Mouse (Mus musculus) heart, embryonic 13.5 days (tissue): ENCODE data around the gene Krtap16-1. TPM values are rescaled to one million over a fixed set of nuclear protein-coding genes. Genes with fewer than 3 reads are reported as not detected.

Experiments
- ATAC-seq: fragments of 200-750 bp; cut with Nextera tagmentation; 2 replicates; pipeline ENCODE4 v1.8.0; 2017; ENCODE audit warnings: moderate TSS enrichment; ENCODE audit not compliant: insufficient number of reproducible peaks, low FRiP score, low TSS enrichment; ENCODE audit errors: extremely low read depth
- H3K27ac ChIP-seq: fragments of 300-500 bp; sonication (generic); replicated peaks from 2 replicates; pipeline ENCODE4 v1.5.1; 2015; ENCODE audit warnings: moderate library complexity, mild to moderate bottlenecking, inconsistent platforms
- H3K27me3 ChIP-seq: fragments of 300-500 bp; sonication (generic); replicated peaks from 2 replicates; pipeline ENCODE4 v1.6.1; 2015; ENCODE audit warnings: mild to moderate bottlenecking, inconsistent platforms
- H3K36me3 ChIP-seq: fragments of 300-500 bp; sonication (generic); 2 replicates; pipeline ENCODE4 v1.6.1; 2015; ENCODE audit warnings: mild to moderate bottlenecking, inconsistent platforms
- H3K4me1 ChIP-seq: fragments of 300-500 bp; sonication (generic); 2 replicates; pipeline ENCODE4 v1.6.1; 2015; ENCODE audit warnings: inconsistent platforms
- H3K4me2 ChIP-seq: fragments of 300-500 bp; sonication (generic); 2 replicates; pipeline ENCODE4 v1.6.1; 2015; ENCODE audit warnings: inconsistent platforms, mild to moderate bottlenecking, moderate library complexity
- H3K4me3 ChIP-seq: fragments of 300-500 bp; sonication (generic); 2 replicates; pipeline ENCODE4 v1.5.1; 2015; ENCODE audit warnings: moderate library complexity, mild to moderate bottlenecking, inconsistent platforms
- H3K9ac ChIP-seq: fragments of 300-500 bp; sonication (generic); 2 replicates; pipeline ENCODE4 v1.6.1; 2015; ENCODE audit warnings: inconsistent platforms, mild to moderate bottlenecking, moderate library complexity
- H3K9me3 ChIP-seq: fragments of 300-500 bp; sonication (generic); 2 replicates; pipeline ENCODE4 v1.6.1; 2016; ENCODE audit warnings: inconsistent platforms
- WGBS: fragments of 180-500 bp; shearing (Covaris S2); methylation state at CpG from one replicate; pipeline ENCODE4 v1.1.7; 2015; ENCODE audit warnings: mixed read lengths; 5-methylcytosine and 5-hydroxymethylcytosine counted together
- polyA plus RNA-seq: library from polyadenylated mRNA; unstranded; fragments of >200 nt; fragmentation: Nextera tagmentation; extraction: Ambion mirVana; gene quantifications from 2 replicates; pipeline ENCODE4 v1.2.1, GENCODE M21; 2015

The Krtap16-1 gene
- polyA plus RNA-seq: not detected in 2 replicates

- WGBS: 71% methylated on average over 8 of the region's 8 CpGs
- no peak within 1 kb of the TSS for H3K27ac ChIP-seq
Measured at GRCm38 (mm10) chr11:99986180-99986647, at the start of gene Krtap16-1. Gene Krtap16-1 (minus strand): TSS chr11:99986597.

GRCm38 (mm10) chr11:100029768-100030167 is 43.4 kb upstream of the Krtap16-1 start, which contains the start of gene Krt33b:
Gene Krt33b (minus strand): TSS chr11:100029868.
- H3K4me1 ChIP-seq: no peaks in the 10 kb centered on the region
- WGBS: 77% methylated on average over 6 of the region's 6 CpGs
- ATAC-seq: no peak
- H3K36me3 ChIP-seq: no peaks in the 10 kb centered on the region
- 0 out of 2 replicates have a peak, but pooled peaks cover 5% of the 10 kb centered on the region for H3K27me3 ChIP-seq
- no peak within 1 kb of the TSS for H3K4me3 ChIP-seq
- no peaks in the 10 kb centered on the region for H3K9me3 ChIP-seq
- H3K4me2 ChIP-seq: no peak within 1 kb of the TSS
- H3K27ac ChIP-seq: no peak within 1 kb of the TSS
- H3K9ac ChIP-seq: no peak within 1 kb of the TSS

More at GRCm38 (mm10) chr11:99986180-99986647, at the start of gene Krtap16-1:
- Histone ChIP-seq H3K9ac (no peak within 1 kb of the TSS), H3K4me2 (no peak within 1 kb of the TSS), H3K27me3 (peaks cover 35% of the 10 kb centered on the region), H3K36me3 (no peaks in the 10 kb centered on the region), H3K9me3 (no peaks in the 10 kb centered on the region), H3K4me1 (no peaks in the 10 kb centered on the region), H3K4me3 (no peak within 1 kb of the TSS)
- ATAC-seq: no peak

GRCm38 (mm10) chr11:100021438-100021837 is 35.0 kb upstream of the Krtap16-1 start:
- Histone ChIP-seq H3K27me3 (no peaks in the 10 kb centered on the region), H3K4me1 (no peaks in the 10 kb centered on the region), H3K36me3 (no peaks in the 10 kb centered on the region), H3K9ac (no peak overlapping the region), H3K4me2 (no peak overlapping the region), H3K27ac (no peak overlapping the region), H3K4me3 (no peak overlapping the region), H3K9me3 (no peaks in the 10 kb centered on the region)
- no peak for ATAC-seq
- 54% methylated on average over 5 of the region's 5 CpGs for WGBS

GRCm38 (mm10) chr11:100019466-100019865 is 33.1 kb upstream of the Krtap16-1 start:
- no peak overlapping the region for H3K9ac ChIP-seq
- H3K9me3 ChIP-seq: no peaks in the 10 kb centered on the region
- H3K27me3 ChIP-seq: no peaks in the 10 kb centered on the region
- 73% methylated on average over 1 of the region's 1 CpGs for WGBS
- H3K4me3 ChIP-seq: no peak overlapping the region
- H3K4me1 ChIP-seq: no peaks in the 10 kb centered on the region
- H3K36me3 ChIP-seq: no peaks in the 10 kb centered on the region
- no peak for ATAC-seq
- no peak overlapping the region for H3K4me2 ChIP-seq
- H3K27ac ChIP-seq: no peak overlapping the region

GRCm38 (mm10) chr11:100016112-100016511 is 29.7 kb upstream of the Krtap16-1 start, which contains the start of gene Krt33a:
Gene Krt33a (minus strand): TSS chr11:100016212.
- H3K27me3 ChIP-seq: no peaks in the 10 kb centered on the region
- ATAC-seq: no peak
- H3K4me2 ChIP-seq: no peak within 1 kb of the TSS
- H3K9ac ChIP-seq: no peak within 1 kb of the TSS
- H3K9me3 ChIP-seq: no peaks in the 10 kb centered on the region
- H3K4me3 ChIP-seq: no peak within 1 kb of the TSS
- H3K36me3 ChIP-seq: no peaks in the 10 kb centered on the region
- H3K4me1 ChIP-seq: no peaks in the 10 kb centered on the region
- no peak within 1 kb of the TSS for H3K27ac ChIP-seq
- WGBS: 69% methylated on average over 4 of the region's 4 CpGs

GRCm38 (mm10) chr11:100013691-100014171 is 27.3 kb upstream of the Krtap16-1 start:
- Histone ChIP-seq H3K9me3 (no peaks in the 10 kb centered on the region), H3K4me1 (no peaks in the 10 kb centered on the region), H3K4me3 (no peak overlapping the region), H3K36me3 (no peaks in the 10 kb centered on the region), H3K9ac (no peak overlapping the region), H3K4me2 (no peak overlapping the region), H3K27ac (no peak overlapping the region), H3K27me3 (0 out of 2 replicates have a peak, but pooled peaks cover under 1% of the 10 kb centered on the region)
- 60% methylated on average over 4 of the region's 4 CpGs for WGBS
- ATAC-seq: no peak

GRCm38 (mm10) chr11:100010682-100011081 is 24.3 kb upstream of the Krtap16-1 start:
- Histone ChIP-seq H3K27ac (no peak overlapping the region), H3K36me3 (no peaks in the 10 kb centered on the region), H3K9me3 (no peaks in the 10 kb centered on the region), H3K4me3 (no peak overlapping the region), H3K4me2 (no peak overlapping the region), H3K27me3 (0 out of 2 replicates have a peak, but pooled peaks cover 5% of the 10 kb centered on the region), H3K4me1 (no peaks in the 10 kb centered on the region), H3K9ac (no peak overlapping the region)
- no peak for ATAC-seq
- 74% methylated on average over 5 of the region's 5 CpGs for WGBS

GRCm38 (mm10) chr11:100008336-100008735 is 21.9 kb upstream of the Krtap16-1 start:
- no peaks in the 10 kb centered on the region for H3K4me1 ChIP-seq
- no peaks in the 10 kb centered on the region for H3K36me3 ChIP-seq
- no peak overlapping the region for H3K4me3 ChIP-seq
- H3K27ac ChIP-seq: no peak overlapping the region
- WGBS: 57% methylated on average over 5 of the region's 5 CpGs
- no peak overlapping the region for H3K9ac ChIP-seq
- no peaks in the 10 kb centered on the region for H3K9me3 ChIP-seq
- 0 out of 2 replicates have a peak, but pooled peaks cover 5% of the 10 kb centered on the region for H3K27me3 ChIP-seq
- H3K4me2 ChIP-seq: no peak overlapping the region
- no peak for ATAC-seq

- ATAC-seq: no peak
- Histone ChIP-seq H3K36me3 (no peaks in the 10 kb centered on the region), H3K4me1 (no peaks in the 10 kb centered on the region), H3K4me2 (no peak overlapping the region), H3K4me3 (no peak overlapping the region), H3K27ac (no peak overlapping the region), H3K9ac (no peak overlapping the region), H3K9me3 (peaks cover 1% of the 10 kb centered on the region; the same call in 1 of the 2 replicates), H3K27me3 (0 out of 2 replicates have a peak, but pooled peaks cover 5% of the 10 kb centered on the region)
- WGBS: 38% methylated on average over 3 of the region's 3 CpGs
Measured at GRCm38 (mm10) chr11:100006624-100007023, 20.2 kb upstream of the Krtap16-1 start.

GRCm38 (mm10) chr11:100005905-100006304 is 19.5 kb upstream of the Krtap16-1 start:
- 0 out of 2 replicates have a peak, but pooled peaks cover 5% of the 10 kb centered on the region for H3K27me3 ChIP-seq
- H3K9me3 ChIP-seq: peaks cover 4% of the 10 kb centered on the region; the same call in 1 of the 2 replicates
- ATAC-seq: no peak
- 75% methylated on average over 8 of the region's 8 CpGs for WGBS
- no peak overlapping the region for H3K4me2 ChIP-seq
- H3K4me1 ChIP-seq: no peaks in the 10 kb centered on the region
- no peak overlapping the region for H3K4me3 ChIP-seq
- no peaks in the 10 kb centered on the region for H3K36me3 ChIP-seq
- no peak overlapping the region for H3K9ac ChIP-seq
- no peak overlapping the region for H3K27ac ChIP-seq

- no peaks in the 10 kb centered on the region for H3K36me3 ChIP-seq
- H3K4me2 ChIP-seq: no peak overlapping the region
- no peak overlapping the region for H3K9ac ChIP-seq
- no peaks in the 10 kb centered on the region for H3K4me1 ChIP-seq
- no peak for ATAC-seq
- no peak overlapping the region for H3K27ac ChIP-seq
- WGBS: 27% methylated on average over 6 of the region's 6 CpGs
- no peak overlapping the region for H3K4me3 ChIP-seq
- H3K27me3 ChIP-seq: 0 out of 2 replicates have a peak, but pooled peaks cover 5% of the 10 kb centered on the region
- peaks cover 4% of the 10 kb centered on the region; the same call in 1 of the 2 replicates for H3K9me3 ChIP-seq
Measured at GRCm38 (mm10) chr11:100004846-100005245, 18.4 kb upstream of the Krtap16-1 start.

- Histone ChIP-seq H3K27me3 (peaks cover 20% of the 10 kb centered on the region), H3K27ac (no peak overlapping the region), H3K4me2 (no peak overlapping the region), H3K9me3 (peaks cover 4% of the 10 kb centered on the region; the same call in 1 of the 2 replicates), H3K4me3 (no peak overlapping the region), H3K9ac (no peak overlapping the region), H3K36me3 (no peaks in the 10 kb centered on the region), H3K4me1 (no peaks in the 10 kb centered on the region)
- no peak for ATAC-seq
- 78% methylated on average over 7 of the region's 7 CpGs for WGBS
Measured at GRCm38 (mm10) chr11:99999091-99999490, 12.7 kb upstream of the Krtap16-1 start.
